Comparison of ENCODE assay signal across 8 mouse cellular contexts in the genomic region with DNA sequence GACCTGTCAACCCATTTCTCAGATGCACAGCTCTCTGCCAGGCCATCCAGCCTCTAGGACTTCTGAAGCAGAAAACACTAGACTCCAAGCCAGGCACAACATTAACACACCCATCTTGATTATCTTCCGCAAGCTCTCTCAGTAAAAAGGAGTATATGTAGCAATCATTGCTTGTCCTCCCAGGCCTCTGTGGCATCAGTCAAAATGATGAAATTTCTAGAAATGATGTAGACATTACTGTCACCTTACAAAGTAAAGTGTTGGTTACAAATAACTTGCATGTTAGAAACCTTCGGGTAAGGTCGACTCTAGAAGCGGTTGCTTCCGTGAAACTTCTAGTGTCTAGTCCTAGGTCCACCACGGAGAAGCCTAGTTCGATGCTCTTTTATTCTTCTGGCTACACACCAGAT. TPM values are rescaled to one million over a fixed set of nuclear protein-coding genes. Genes with fewer than 3 reads are reported as not detected.
DNase-seq lines count a peak whose midpoint lies in the region; ATAC-seq lines count a peak whose summit lies in the region.

No protein-coding gene starts in this region.

- peaks cover 29% of the 10 kb centered on the region for H3K36me3 ChIP-seq in kidney, embryonic 15.5 days
- peaks cover 24% of the 10 kb centered on the region for H3K36me3 ChIP-seq in hindbrain, embryonic 15.5 days
- H3K36me3 ChIP-seq in midbrain, embryonic 15.5 days (replicated peaks), result peaks cover 19% of the 10 kb centered on the region

- H3K27me3 ChIP-seq in kidney, embryonic 15.5 days, result no peaks in the 10 kb centered on the region
- no peaks in the 10 kb centered on the region for H3K27me3 ChIP-seq in hindbrain, embryonic 15.5 days
- no peaks in the 10 kb centered on the region for H3K27me3 ChIP-seq in midbrain, embryonic 15.5 days (replicated peaks)

- H3K9ac ChIP-seq in kidney, embryonic 15.5 days, result peak overlapping the region; percentile 71
- H3K9ac ChIP-seq in hindbrain, embryonic 15.5 days, result peak overlapping the region; percentile 97
- H3K9ac ChIP-seq in midbrain, embryonic 15.5 days, result peak overlapping the region; percentile 68

- H3K27ac ChIP-seq in kidney, embryonic 15.5 days, result peak overlapping the region; percentile 98
- peak overlapping the region; percentile 79 for H3K27ac ChIP-seq in brown adipose tissue, adult 24 weeks (replicated peaks; ENCODE audit: low read depth, low read length)
- peak overlapping the region; percentile 99 for H3K27ac ChIP-seq in hindbrain, embryonic 15.5 days (replicated peaks)
- peak overlapping the region; percentile 96 for H3K27ac ChIP-seq in midbrain, embryonic 15.5 days

- H3K4me3 ChIP-seq in kidney, embryonic 15.5 days (replicated peaks), result peak overlapping the region; percentile 97
- peak overlapping the region; percentile 86 for H3K4me3 ChIP-seq in brown adipose tissue, adult 24 weeks (ENCODE audit: insufficient read depth, low read depth, low read length)
- H3K4me3 ChIP-seq in hindbrain, embryonic 15.5 days, result peak overlapping the region; percentile 79
- peak overlapping the region; percentile 92 for H3K4me3 ChIP-seq in midbrain, embryonic 15.5 days

- 24% methylated on average over 7 of the region's 7 CpGs for WGBS in kidney, embryonic 15.5 days
- WGBS in hindbrain, embryonic 15.5 days, result 28% methylated on average over 7 of the region's 7 CpGs
- 32% methylated on average over 7 of the region's 7 CpGs for WGBS in midbrain, embryonic 15.5 days

- H3K4me1 ChIP-seq in kidney, embryonic 15.5 days, result peaks cover 28% of the 10 kb centered on the region
- H3K4me1 ChIP-seq in brown adipose tissue, adult 24 weeks (ENCODE audit: control insufficient read depth, insufficient read depth, insufficient read length, low read length), result peaks cover 6% of the 10 kb centered on the region; the same call in 1 of the 2 replicates
- H3K4me1 ChIP-seq in hindbrain, embryonic 15.5 days (replicated peaks), result peaks cover 45% of the 10 kb centered on the region
- H3K4me1 ChIP-seq in midbrain, embryonic 15.5 days, result peaks cover 50% of the 10 kb centered on the region

- peak overlapping the region; percentile 66 for H3K4me2 ChIP-seq in kidney, embryonic 15.5 days
- peak overlapping the region; percentile 66 for H3K4me2 ChIP-seq in hindbrain, embryonic 15.5 days
- peak overlapping the region; percentile 70 for H3K4me2 ChIP-seq in midbrain, embryonic 15.5 days

- ATAC-seq in kidney, embryonic 15.5 days (replicated peaks; ENCODE audit: low FRiP score), result no peak
- ATAC-seq in hindbrain, embryonic 15.5 days (ENCODE audit: low FRiP score, low read depth), result no peak
- no peak for ATAC-seq in midbrain, embryonic 15.5 days (replicated peaks)
- ATAC-seq in monocyte, adult 5-6 weeks (replicated peaks; ENCODE audit: insufficient number of reproducible peaks, low FRiP score, low TSS enrichment, poor library complexity, severe bottlenecking), result no peak

- H3K9me3 ChIP-seq in kidney, embryonic 15.5 days (replicated peaks), result no peaks in the 10 kb centered on the region
- no peaks in the 10 kb centered on the region for H3K9me3 ChIP-seq in hindbrain, embryonic 15.5 days
- no peaks in the 10 kb centered on the region for H3K9me3 ChIP-seq in midbrain, embryonic 15.5 days

- DNase-seq in kidney, adult 8-10 months, result no peak
- DNase-seq in ovary, postnatal 36 days (ENCODE audit: low spot score), result no peak
- no peak for DNase-seq in frontal cortex, postnatal 14 days (ENCODE audit: low spot score in 2 of 2)

RNA-seq across cellular contexts. Expression of a gene that starts 0.7 kb away (rescaled TPM):
- 85.4 and 89.5 TPM in 2 replicates for polyA plus RNA-seq in kidney, embryonic 15.5 days (2015; fragmentation: Nextera tagmentation; extraction: Ambion mirVana)
- 80.1 and 94.1 TPM in 2 replicates for polyA plus RNA-seq in brown adipose tissue, adult 24 weeks (2012; ENCODE audit: insufficient read depth, insufficient read length, missing spikeins)
- polyA plus RNA-seq in hindbrain, embryonic 15.5 days (2015; fragmentation: Nextera tagmentation; extraction: Ambion mirVana), result 94.5 and 101 TPM in 2 replicates
- polyA plus RNA-seq in midbrain, embryonic 15.5 days (2015; fragmentation: Nextera tagmentation; extraction: Ambion mirVana), result 109 and 111 TPM in 2 replicates
- total RNA-seq in monocyte, adult 5-6 weeks (2017), result 131 to 182 TPM (median 140 TPM) in 3 replicates

RNA-seq across cellular contexts. Expression of a gene that starts 1.3 kb away (rescaled TPM):
- 75.9 and 77.8 TPM in 2 replicates for polyA plus RNA-seq in kidney, embryonic 15.5 days (2015; fragmentation: Nextera tagmentation; extraction: Ambion mirVana)
- polyA plus RNA-seq in brown adipose tissue, adult 24 weeks (2012; ENCODE audit: insufficient read depth, insufficient read length, missing spikeins), result 18.9 and 22.2 TPM in 2 replicates
- 77.9 and 81.9 TPM in 2 replicates for polyA plus RNA-seq in hindbrain, embryonic 15.5 days (2015; fragmentation: Nextera tagmentation; extraction: Ambion mirVana)
- 89.1 and 93.6 TPM in 2 replicates for polyA plus RNA-seq in midbrain, embryonic 15.5 days (2015; fragmentation: Nextera tagmentation; extraction: Ambion mirVana)
- 90.8 to 119 TPM (median 99.4 TPM) in 3 replicates for total RNA-seq in monocyte, adult 5-6 weeks (2017)

RNA-seq across cellular contexts. Expression of a gene that starts 13.5 kb away (rescaled TPM):
- polyA plus RNA-seq in kidney, embryonic 15.5 days (2015; fragmentation: Nextera tagmentation; extraction: Ambion mirVana), result 28.6 and 31.5 TPM in 2 replicates
- 9.3 and 9.8 TPM in 2 replicates for polyA plus RNA-seq in brown adipose tissue, adult 24 weeks (2012; ENCODE audit: insufficient read depth, insufficient read length, missing spikeins)
- polyA plus RNA-seq in hindbrain, embryonic 15.5 days (2015; fragmentation: Nextera tagmentation; extraction: Ambion mirVana), result 27.9 and 28.7 TPM in 2 replicates
- 28.1 and 29.1 TPM in 2 replicates for polyA plus RNA-seq in midbrain, embryonic 15.5 days (2015; fragmentation: Nextera tagmentation; extraction: Ambion mirVana)
- 20.0 to 33.6 TPM (median 21.1 TPM) in 3 replicates for total RNA-seq in monocyte, adult 5-6 weeks (2017)

RNA-seq across cellular contexts. Expression of a gene that starts 40.4 kb away (rescaled TPM):
- polyA plus RNA-seq in kidney, embryonic 15.5 days (2015; fragmentation: Nextera tagmentation; extraction: Ambion mirVana), result 64.3 and 70.2 TPM in 2 replicates
- polyA plus RNA-seq in brown adipose tissue, adult 24 weeks (2012; ENCODE audit: insufficient read depth, insufficient read length, missing spikeins), result 14.1 and 15.6 TPM in 2 replicates
- polyA plus RNA-seq in hindbrain, embryonic 15.5 days (2015; fragmentation: Nextera tagmentation; extraction: Ambion mirVana), result 35.4 and 36.0 TPM in 2 replicates
- 33.0 and 34.1 TPM in 2 replicates for polyA plus RNA-seq in midbrain, embryonic 15.5 days (2015; fragmentation: Nextera tagmentation; extraction: Ambion mirVana)
- 77.3 to 82.1 TPM (median 79.9 TPM) in 3 replicates for total RNA-seq in monocyte, adult 5-6 weeks (2017)

RNA-seq across cellular contexts. Expression of a gene that starts 40.5 kb away (rescaled TPM):
- polyA plus RNA-seq in kidney, embryonic 15.5 days (2015; fragmentation: Nextera tagmentation; extraction: Ambion mirVana), result 303 and 306 TPM in 2 replicates
- 111 and 116 TPM in 2 replicates for polyA plus RNA-seq in brown adipose tissue, adult 24 weeks (2012; ENCODE audit: insufficient read depth, insufficient read length, missing spikeins)
- polyA plus RNA-seq in hindbrain, embryonic 15.5 days (2015; fragmentation: Nextera tagmentation; extraction: Ambion mirVana), result 299 and 305 TPM in 2 replicates
- polyA plus RNA-seq in midbrain, embryonic 15.5 days (2015; fragmentation: Nextera tagmentation; extraction: Ambion mirVana), result 297 and 300 TPM in 2 replicates
- total RNA-seq in monocyte, adult 5-6 weeks (2017), result 75.9 to 107 TPM (median 106 TPM) in 3 replicates
